Mouse (Mus musculus): ENCODE results near the gene Onecut1. TPM values are rescaled to one million over a fixed set of nuclear protein-coding genes. Genes with fewer than 3 reads are reported as not detected.

Gene Onecut1
- polyA plus RNA-seq, 1 experiment from 2014 or later = 3.5 TPM

Other genes starting within 250 kb of the Onecut1 start
- gene Fam214a, start 91.0 kb downstream of the Onecut1 start, polyA plus RNA-seq (2014; fragmentation: Nextera tagmentation; extraction: Ambion mirVana) = 30.8 and 31.1 TPM in 2 replicates
- 209 and 219 TPM in 2 replicates for gene Arpp19, start 175.7 kb downstream of the Onecut1 start, polyA plus RNA-seq (2014; fragmentation: Nextera tagmentation; extraction: Ambion mirVana)
- gene Myo5a, start 209.1 kb downstream of the Onecut1 start, polyA plus RNA-seq (2014; fragmentation: Nextera tagmentation; extraction: Ambion mirVana) = 56.6 and 60.0 TPM in 2 replicates

Data from neural tube, embryonic 14.5 days (tissue).